Mouse (Mus musculus): ENCODE measurements around the gene Otud6a. TPM values are rescaled to one million over a fixed set of nuclear protein-coding genes. Genes with fewer than 3 reads are reported as not detected.
"Not testable (repeated sequence)": the region's sequence is repeated elsewhere in the genome, so short reads cannot be mapped to it uniquely, and the experiment has no call there.

Gene Otud6a
- polyA plus RNA-seq (2011; ENCODE audit: insufficient read length, low read depth, missing spikeins) = not detected in 2 replicates

GRCm38 (mm10) chrX:100428693-100429092 lies at the start of gene Otud6a:
Otud6a (plus strand) TSS chrX:100429013.
- Histone ChIP-seq H3K4me1 (ENCODE audit: control insufficient read depth, insufficient read depth, low read length) (no peaks in the 10 kb centered on the region), H3K27ac (ENCODE audit: insufficient read depth, low read length) (no peak within 1 kb of the TSS), H3K4me3 (ENCODE audit: insufficient read depth, low read length) (no peak within 1 kb of the TSS)
- TF ChIP-seq CTCF (IDR thresholded peaks at IDR 0.05; ENCODE audit: borderline replicate concordance, insufficient read depth, low read length) (no peak), POLR2A (IDR thresholded peaks at IDR 0.05; ENCODE audit: low read depth, low read length) (no peak)

- no peak overlapping the region for H3K4me3 ChIP-seq (ENCODE audit: insufficient read depth, low read length)
- TF ChIP-seq CTCF (IDR thresholded peaks at IDR 0.05; ENCODE audit: borderline replicate concordance, insufficient read depth, low read length) = no peak
- no peak for TF ChIP-seq POLR2A (IDR thresholded peaks at IDR 0.05; ENCODE audit: low read depth, low read length)
- no peak overlapping the region for H3K27ac ChIP-seq (ENCODE audit: insufficient read depth, low read length)
- H3K4me1 ChIP-seq (ENCODE audit: control insufficient read depth, insufficient read depth, low read length) = no peaks in the 10 kb centered on the region
These were observed 38.9 kb upstream of the Otud6a start for GRCm38 (mm10) chrX:100389887-100390286.

GRCm38 (mm10) chrX:100392304-100392703 lies 36.5 kb upstream of the Otud6a start:
- Histone ChIP-seq H3K27ac (ENCODE audit: insufficient read depth, low read length) (no peak overlapping the region), H3K4me1 (ENCODE audit: control insufficient read depth, insufficient read depth, low read length) (no peaks in the 10 kb centered on the region), H3K4me3 (ENCODE audit: insufficient read depth, low read length) (no peak overlapping the region)
- TF ChIP-seq CTCF (IDR thresholded peaks at IDR 0.05; ENCODE audit: borderline replicate concordance, insufficient read depth, low read length) = peak; percentile 33; the same call in 1 of the 2 replicates
- no peak for TF ChIP-seq POLR2A (IDR thresholded peaks at IDR 0.05; ENCODE audit: low read depth, low read length)

GRCm38 (mm10) chrX:100394223-100394861 lies 34.5 kb upstream of the Otud6a start:
- Histone ChIP-seq H3K4me3 (ENCODE audit: insufficient read depth, low read length) (no peak overlapping the region), H3K4me1 (ENCODE audit: control insufficient read depth, insufficient read depth, low read length) (no peaks in the 10 kb centered on the region), H3K27ac (ENCODE audit: insufficient read depth, low read length) (no peak overlapping the region)
- TF ChIP-seq POLR2A (IDR thresholded peaks at IDR 0.05; ENCODE audit: low read depth, low read length) (no peak), CTCF (IDR thresholded peaks at IDR 0.05; ENCODE audit: borderline replicate concordance, insufficient read depth, low read length) (no peak)

GRCm38 (mm10) chrX:100395026-100395425 lies 33.8 kb upstream of the Otud6a start:
- TF ChIP-seq CTCF (IDR thresholded peaks at IDR 0.05; ENCODE audit: borderline replicate concordance, insufficient read depth, low read length) (peak; percentile 19; the same call in 1 of the 2 replicates), POLR2A (IDR thresholded peaks at IDR 0.05; ENCODE audit: low read depth, low read length) (no peak)
- H3K4me1 ChIP-seq (ENCODE audit: control insufficient read depth, insufficient read depth, low read length) = no peaks in the 10 kb centered on the region
- H3K4me3 ChIP-seq (ENCODE audit: insufficient read depth, low read length) = no peak overlapping the region
- H3K27ac ChIP-seq (ENCODE audit: insufficient read depth, low read length) = no peak overlapping the region

GRCm38 (mm10) chrX:100400900-100401299 lies 27.9 kb upstream of the Otud6a start:
- H3K4me1 ChIP-seq (ENCODE audit: control insufficient read depth, insufficient read depth, low read length) = no peaks in the 10 kb centered on the region
- TF ChIP-seq POLR2A (IDR thresholded peaks at IDR 0.05; ENCODE audit: low read depth, low read length) = no peak
- no peak for TF ChIP-seq CTCF (IDR thresholded peaks at IDR 0.05; ENCODE audit: borderline replicate concordance, insufficient read depth, low read length)
- H3K4me3 ChIP-seq (ENCODE audit: insufficient read depth, low read length) = no peak overlapping the region
- H3K27ac ChIP-seq (ENCODE audit: insufficient read depth, low read length) = no peak overlapping the region

GRCm38 (mm10) chrX:100401657-100402056 lies 27.2 kb upstream of the Otud6a start:
- Histone ChIP-seq H3K4me3 (ENCODE audit: insufficient read depth, low read length) (no peak overlapping the region), H3K4me1 (ENCODE audit: control insufficient read depth, insufficient read depth, low read length) (no peaks in the 10 kb centered on the region), H3K27ac (ENCODE audit: insufficient read depth, low read length) (no peak overlapping the region)
- no peak for TF ChIP-seq POLR2A (IDR thresholded peaks at IDR 0.05; ENCODE audit: low read depth, low read length)
- no peak for TF ChIP-seq CTCF (IDR thresholded peaks at IDR 0.05; ENCODE audit: borderline replicate concordance, insufficient read depth, low read length)

- TF ChIP-seq POLR2A (IDR thresholded peaks at IDR 0.05; ENCODE audit: low read depth, low read length) = no peak
- TF ChIP-seq CTCF (IDR thresholded peaks at IDR 0.05; ENCODE audit: borderline replicate concordance, insufficient read depth, low read length) = no peak
- H3K27ac ChIP-seq (ENCODE audit: insufficient read depth, low read length) = no peak overlapping the region
- H3K4me1 ChIP-seq (ENCODE audit: control insufficient read depth, insufficient read depth, low read length) = no peaks in the 10 kb centered on the region
- H3K4me3 ChIP-seq (ENCODE audit: insufficient read depth, low read length) = no peak overlapping the region
These were observed 19.6 kb upstream of the Otud6a start for GRCm38 (mm10) chrX:100409245-100409644.

- H3K27ac ChIP-seq (ENCODE audit: insufficient read depth, low read length) = peak overlapping the region; percentile 27; the same call in 1 of the 2 replicates
- TF ChIP-seq CTCF (IDR thresholded peaks at IDR 0.05; ENCODE audit: borderline replicate concordance, insufficient read depth, low read length) (no peak), POLR2A (IDR thresholded peaks at IDR 0.05; ENCODE audit: low read depth, low read length) (no peak)
- H3K4me1 ChIP-seq (ENCODE audit: control insufficient read depth, insufficient read depth, low read length) = no peaks in the 10 kb centered on the region
- H3K4me3 ChIP-seq (ENCODE audit: insufficient read depth, low read length) = no peak overlapping the region
These were observed 3.5 kb downstream of the Otud6a start for GRCm38 (mm10) chrX:100432311-100432710.

GRCm38 (mm10) chrX:100442617-100443016 lies 13.8 kb downstream of the Otud6a start, which contains the start of gene Awat2:
Awat2 (minus strand) TSS chrX:100442717.
- H3K27ac ChIP-seq (ENCODE audit: insufficient read depth, low read length); H3K4me1 ChIP-seq (ENCODE audit: control insufficient read depth, insufficient read depth, low read length); H3K4me3 ChIP-seq (ENCODE audit: insufficient read depth, low read length): not testable (repeated sequence)

All from embryonic fibroblast, embryonic 13.5 days (primary cell).